Mouse (Mus musculus) left cerebral cortex, postnatal 14 days (tissue): Measurements from ENCODE around the gene Lrrc9. TPM values are rescaled to one million over a fixed set of nuclear protein-coding genes. Genes with fewer than 3 reads are reported as not detected.

ENCODE experiments used
- DNase-seq, 2 experiments: peaks; one replicate each; pipeline ENCODE4 v3.0.0; 2021 to 2022; ENCODE audit warnings: low spot score in 2 of 2, mixed read lengths in 1 of 2
- intact Hi-C: fragments of 180-260 bp; cut with DNase I; formaldehyde crosslinking; loops from one replicate; pipeline ENCODE4 v1.15.1; 2025
- long read RNA-seq, 2 experiments: library from polyadenylated mRNA; stranded (forward); transcript quantifications; one replicate each; pipeline ENCODE4 v2.0.0; 2021
- total RNA-seq, 2 experiments: library from RNA; stranded (reverse); gene quantifications; 2 replicates each; pipeline ENCODE4 v1.2.3; 2021

Gene Lrrc9
- 1 to 10 TPM; 1.0 to 1.4 TPM for total RNA-seq
- long read RNA-seq, experiment 1, partial matches to known transcripts = 1 of 1 reads
- long read RNA-seq, experiment 1, other reads (novel, unspliced or antisense) = 0 of 1 reads
- long read RNA-seq, experiment 2, partial matches to known transcripts = 1 of 1 reads
- long read RNA-seq, experiment 2, other reads (novel, unspliced or antisense) = 0 of 1 reads

DNA sequence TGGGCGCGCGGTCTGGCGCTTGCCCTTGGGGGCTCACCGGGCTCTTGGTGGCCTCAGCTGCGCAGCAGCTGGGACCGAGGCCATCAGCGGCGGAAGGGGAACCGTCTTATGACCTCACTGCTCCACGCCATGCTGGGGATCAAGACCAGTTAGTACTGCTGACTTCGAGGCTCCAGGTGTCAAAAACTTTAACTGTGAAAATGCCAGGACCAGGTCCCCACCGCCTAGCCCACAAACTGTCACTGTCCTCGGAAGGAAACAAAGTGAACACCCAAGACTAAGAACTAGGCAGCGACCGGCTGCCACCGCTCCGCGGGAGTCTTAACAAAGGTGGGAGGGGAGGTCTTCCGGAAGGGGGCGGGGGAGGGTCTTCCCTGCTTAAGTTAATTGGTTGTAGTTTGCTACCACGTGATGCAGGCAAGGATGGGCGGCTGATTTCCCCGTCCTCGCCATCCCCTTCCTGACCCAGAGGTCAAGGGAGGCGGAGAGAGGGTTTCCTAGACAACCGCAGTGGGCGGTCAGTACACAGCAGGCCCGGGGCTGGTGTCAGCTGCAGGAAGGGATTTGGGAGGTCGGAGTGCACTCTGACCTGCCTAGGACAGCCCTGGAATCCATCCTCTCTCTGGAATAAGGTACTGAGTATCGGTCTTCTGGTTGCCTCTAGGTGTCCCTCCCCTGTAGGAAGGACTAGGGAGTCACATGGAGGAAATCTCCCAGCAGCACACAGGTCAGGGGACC lies at the start of gene Lrrc9:
Gene Lrrc9, plus strand, starts transcription at position 28 of the 738 bp plus-strand sequence.
- peak; percentile 23 to 26 for DNase-seq
- intact Hi-C loops = no loop called here

DNA sequence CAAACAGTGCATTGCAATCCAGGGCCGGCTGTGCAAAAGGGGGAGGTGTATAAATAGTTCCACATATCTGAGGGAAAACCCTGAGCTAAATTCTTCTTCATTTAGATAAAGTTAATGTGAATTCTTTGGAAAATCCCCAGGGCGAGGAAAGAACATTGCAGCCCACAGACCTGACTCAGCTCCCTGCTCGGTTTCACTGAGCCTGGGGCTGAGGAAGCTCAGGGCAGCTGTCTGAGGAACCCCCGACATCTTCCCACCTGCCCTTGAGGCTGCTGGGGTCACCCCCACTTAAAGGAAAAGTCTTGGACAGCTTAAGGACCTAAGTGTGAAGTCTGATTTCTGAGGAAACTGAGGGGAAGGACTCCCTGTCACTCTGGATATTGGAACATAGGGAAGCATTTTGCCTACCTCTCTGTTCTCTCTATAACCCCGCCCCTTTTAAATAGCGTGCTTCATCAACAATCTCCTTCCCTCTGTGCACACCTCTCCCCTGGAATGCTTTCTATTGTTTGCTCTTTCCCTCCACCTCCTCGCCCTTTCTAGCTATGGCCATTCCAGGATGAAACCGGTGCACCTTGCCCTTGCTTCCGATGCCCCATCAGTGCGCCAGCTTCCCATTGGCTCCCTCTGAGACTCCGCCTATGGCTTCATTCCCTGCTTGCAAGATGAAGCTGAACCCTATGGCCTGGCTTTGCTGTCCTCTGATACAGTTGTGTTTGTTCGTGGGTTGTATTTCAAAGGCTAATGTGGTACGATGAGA lies 48.4 kb upstream of the Lrrc9 start:
- intact Hi-C loops = no loop called here
- peak in 1 of 2 experiments; percentile 23 for DNase-seq

DNA sequence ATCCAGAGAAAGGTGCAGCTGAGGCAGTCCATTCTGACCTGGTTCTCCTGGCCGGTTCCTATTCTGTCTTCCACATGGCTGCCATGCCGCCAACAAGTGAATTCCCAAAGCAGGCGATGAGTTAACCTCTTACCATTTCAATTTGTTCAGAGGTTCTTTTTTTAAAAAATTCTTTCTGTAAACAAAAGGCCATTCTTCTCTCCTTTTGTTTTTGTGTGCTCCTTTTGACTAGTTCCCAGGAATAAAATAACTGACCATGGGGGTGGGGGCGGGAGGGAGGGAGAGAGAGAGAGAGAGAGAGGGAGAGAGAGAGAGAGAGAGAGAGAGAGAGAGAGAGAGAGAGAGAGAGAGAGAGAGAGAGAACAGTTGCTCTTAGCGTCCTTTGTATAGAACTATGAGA lies 36.6 kb upstream of the Lrrc9 start:
- intact Hi-C loops = loop anchor here (5.0 kb wide), 3 partner anchors 103 to 168 kb away; no protein-coding TSS in a partner anchor
- DNase-seq = no peak

DNA sequence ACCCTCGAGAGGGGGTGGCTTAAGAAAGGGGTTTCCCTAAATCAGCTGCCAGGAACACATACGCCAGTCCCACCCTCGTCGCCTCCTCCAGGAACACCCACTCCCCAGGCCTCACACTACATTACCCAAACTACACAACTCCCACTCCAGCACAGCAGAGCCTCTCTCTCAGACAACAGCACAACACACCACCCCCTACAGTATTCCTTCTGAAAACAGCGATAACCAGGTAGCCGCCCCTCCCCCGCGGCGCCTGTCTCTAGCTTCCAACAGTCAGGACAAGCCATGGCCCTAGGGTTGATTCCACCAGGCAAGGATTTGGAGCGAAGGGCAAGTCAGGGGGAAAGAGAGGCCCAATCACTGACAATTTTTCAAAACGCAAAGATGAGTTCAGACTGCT lies 34.5 kb upstream of the Lrrc9 start:
- DNase-seq = peak; percentile 22 to 23
- intact Hi-C loops = loop anchor here (5.0 kb wide), 3 partner anchors 105 to 170 kb away; no protein-coding TSS in a partner anchor

DNA sequence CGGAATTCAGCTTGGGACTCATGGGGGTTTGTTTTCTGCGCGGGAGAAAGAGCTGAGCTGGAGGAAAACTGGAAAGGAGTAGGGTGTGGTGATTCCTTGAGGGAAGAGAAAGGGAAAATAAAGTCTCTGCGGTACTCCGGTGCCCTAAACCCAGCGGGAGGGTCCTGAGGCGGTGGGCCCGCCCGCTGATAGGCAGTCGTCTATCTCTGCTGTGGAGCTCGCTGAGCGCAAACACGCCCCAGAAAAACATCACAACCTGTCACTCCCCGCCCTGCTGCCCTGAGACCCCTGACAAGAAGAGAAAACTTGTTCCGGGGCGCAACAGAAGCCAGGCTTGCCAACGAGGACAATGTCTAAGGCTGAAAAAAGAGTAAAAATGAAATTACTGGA lies 34.0 kb upstream of the Lrrc9 start:
- intact Hi-C loops = loop anchor here (5.0 kb wide), 3 partner anchors 105 to 170 kb away; no protein-coding TSS in a partner anchor
- peak in 1 of 2 experiments; percentile 6 for DNase-seq

DNA sequence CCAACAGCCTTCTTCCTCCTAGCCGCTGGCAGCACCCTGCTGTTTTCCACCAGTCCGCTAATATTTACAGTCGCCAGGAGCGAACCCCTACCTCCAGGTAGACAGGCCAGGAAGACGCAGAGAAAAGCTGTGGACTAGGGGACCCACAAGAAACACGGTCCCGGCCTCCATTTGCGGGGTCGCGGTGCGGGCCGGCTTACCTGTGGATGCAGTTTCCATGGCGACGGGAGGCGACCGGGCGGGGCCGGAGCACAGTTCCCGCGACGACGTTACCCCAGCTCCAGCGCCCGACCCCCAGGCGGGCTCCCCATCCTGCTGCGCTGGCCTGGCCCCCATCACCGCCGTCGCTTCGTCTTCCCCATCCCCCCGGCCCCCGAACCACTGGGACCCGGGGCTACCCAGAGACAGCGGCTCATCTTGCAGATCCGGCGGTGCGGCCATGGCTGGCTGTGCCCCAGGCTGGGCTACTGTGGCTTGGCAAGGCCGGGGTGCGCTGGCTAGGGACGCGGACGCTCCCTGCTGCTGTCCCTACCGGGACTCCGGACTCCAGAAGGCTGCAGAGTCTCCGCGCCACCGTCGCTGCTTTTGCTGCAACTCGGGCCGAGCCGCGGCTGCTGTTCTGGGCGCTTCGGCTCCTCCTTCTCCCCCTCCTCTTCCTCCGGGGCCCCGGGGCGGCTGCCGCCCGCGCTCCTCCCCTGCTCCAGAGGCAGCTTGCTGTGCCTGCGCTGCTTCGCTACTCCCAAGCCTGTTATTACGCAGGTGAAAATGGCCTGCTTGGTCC lies 33.4 kb upstream of the Lrrc9 start:
- peak; percentile 49 to 80 for DNase-seq
- intact Hi-C loops = loop anchor here (5.0 kb wide), 3 partner anchors 106 to 171 kb away; no protein-coding TSS in a partner anchor

DNA sequence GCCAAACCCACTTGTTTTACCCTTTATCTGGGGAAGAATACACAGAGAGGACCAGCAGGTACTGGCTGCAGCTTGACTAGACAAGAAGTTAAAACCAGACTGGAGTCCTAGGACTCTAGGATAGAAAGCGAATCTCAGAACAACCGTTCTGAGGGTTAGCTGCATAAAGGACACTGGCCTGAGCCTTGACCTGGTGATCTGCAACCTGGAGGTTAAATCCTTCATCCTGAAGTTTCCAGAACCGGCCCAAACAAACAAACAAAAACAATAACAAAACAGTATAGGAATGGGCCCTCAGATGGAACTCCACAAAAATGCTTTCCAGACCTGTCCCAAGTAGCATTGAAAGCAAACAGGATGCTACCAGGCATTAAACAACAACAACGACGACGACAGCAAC lies 32.7 kb upstream of the Lrrc9 start, which contains the start of gene Rtn1:
Gene Rtn1, minus strand, starts transcription at position 101 of the 400 bp plus-strand sequence.
- intact Hi-C loops = loop anchor here (5.0 kb wide), 3 partner anchors 107 to 172 kb away; no protein-coding TSS in a partner anchor
- no peak for DNase-seq

DNA sequence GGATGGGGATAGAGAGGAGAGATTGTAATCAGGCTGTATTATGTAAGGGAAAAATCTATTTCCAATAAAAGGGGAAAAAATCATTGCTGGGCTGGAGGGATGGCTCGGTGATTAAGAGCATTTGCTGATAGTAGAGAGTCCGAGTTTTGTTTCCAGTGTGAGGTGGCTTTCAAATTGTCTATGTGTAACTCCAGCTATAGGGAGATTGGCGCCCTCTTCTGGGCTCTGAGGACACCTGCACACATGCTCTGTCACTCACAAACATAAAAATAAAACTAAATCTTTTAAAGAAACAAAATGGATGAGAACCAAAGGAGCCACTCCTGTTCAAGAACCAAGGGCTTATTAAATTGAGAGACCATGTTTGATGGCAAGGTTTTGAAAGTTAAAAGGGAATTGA lies 23.9 kb upstream of the Lrrc9 start:
- peak in 1 of 2 experiments; percentile 27 for DNase-seq

DNA sequence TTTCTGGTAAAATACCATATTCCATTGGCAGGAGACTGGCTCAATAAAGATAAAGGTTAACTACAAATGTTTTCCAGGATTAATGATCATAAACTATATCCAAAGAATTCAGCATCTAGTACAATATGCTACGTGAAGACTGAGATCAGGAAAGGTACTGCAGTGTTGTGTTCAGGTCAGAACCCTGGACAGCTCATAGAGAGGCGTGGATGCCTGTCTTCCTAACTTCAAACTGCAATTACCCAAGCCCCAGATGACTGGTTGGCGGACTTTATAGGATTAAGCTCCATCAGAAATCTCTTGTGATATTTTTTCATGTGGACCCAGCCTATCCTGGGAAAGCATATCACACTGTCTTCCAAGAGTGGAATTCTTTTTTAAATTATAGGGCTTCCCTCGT lies 19.0 kb upstream of the Lrrc9 start:
- DNase-seq = no peak
- intact Hi-C loops = no loop called here

More for the DNA sequence above, 23.9 kb upstream of the Lrrc9 start:
- intact Hi-C loops = no loop called here

DNA sequence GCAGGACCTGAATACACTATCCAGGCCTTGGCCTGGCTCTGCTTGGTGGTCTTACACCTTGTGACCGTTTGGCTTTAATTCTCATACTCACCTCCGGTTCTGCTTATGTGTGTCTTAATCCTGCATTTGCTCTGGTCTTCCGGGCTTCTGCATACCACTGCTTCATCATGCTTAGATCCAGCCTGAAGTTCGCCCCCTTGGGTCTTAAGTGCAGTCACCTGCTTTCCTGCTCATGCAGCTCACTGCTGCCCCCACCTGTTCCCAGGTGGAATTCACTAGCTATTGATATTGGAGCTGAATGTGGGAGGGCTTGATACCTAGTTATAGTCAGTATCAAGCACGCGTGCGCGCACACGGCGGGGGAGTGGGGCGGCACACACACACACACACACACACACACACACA lies 13.9 kb upstream of the Lrrc9 start:
- intact Hi-C loops = loop anchor here (5.0 kb wide), 1 partner anchor 140 kb away; no protein-coding TSS in a partner anchor
- DNase-seq = peak; percentile 88 to 92

DNA sequence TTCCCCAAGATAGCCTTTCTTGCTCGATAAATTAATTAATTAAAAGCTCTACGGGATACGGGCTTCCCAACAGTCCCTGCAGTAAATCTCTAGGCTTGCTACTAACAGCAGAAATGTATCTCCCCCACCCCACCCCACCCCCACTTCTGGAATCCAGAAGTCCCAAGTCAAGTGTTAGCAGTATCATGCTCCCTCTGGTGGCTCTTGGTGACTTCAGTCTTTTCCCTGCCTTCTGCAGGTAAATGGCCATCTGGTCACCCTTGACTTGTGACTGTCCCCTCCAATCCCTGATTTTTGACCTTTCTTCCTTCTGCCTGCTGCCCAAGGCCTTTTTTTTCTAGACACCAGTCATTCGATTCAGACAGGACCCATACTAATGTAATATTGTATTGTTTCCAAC lies 9.5 kb upstream of the Lrrc9 start:
- intact Hi-C loops = loop anchor here (5.0 kb wide), 1 partner anchor 330 kb away; no protein-coding TSS in a partner anchor
- DNase-seq = no peak

DNA sequence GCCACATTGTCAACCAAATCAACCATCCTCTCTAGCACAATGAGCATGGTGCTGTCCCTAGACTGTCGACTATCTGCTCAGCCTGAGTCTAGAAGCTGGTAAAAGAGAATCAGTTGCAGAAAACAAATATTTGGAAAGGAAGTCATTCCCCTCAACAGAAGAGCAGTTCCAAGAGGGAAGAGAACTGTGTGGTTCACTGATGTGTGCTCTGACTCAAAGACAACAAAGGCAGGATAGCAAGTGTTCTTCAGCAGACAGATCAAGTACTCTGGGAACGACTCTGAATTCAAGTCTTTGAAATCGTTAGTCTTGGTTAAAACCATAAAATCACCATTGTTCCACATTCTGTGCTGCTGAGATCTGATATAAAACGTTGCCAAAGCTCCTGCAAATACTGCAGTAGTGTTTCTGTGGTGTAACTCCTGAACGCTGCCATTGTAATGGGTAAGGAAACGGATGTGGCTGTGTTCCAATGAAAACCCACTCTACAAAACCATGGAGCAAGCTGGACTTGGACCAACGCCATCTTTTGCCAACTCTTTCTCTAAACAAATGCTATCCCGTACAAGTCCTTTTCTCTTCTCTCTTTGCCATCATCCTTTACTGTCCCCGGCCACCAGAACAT lies 8.3 kb upstream of the Lrrc9 start:
- intact Hi-C loops = loop anchor here (5.0 kb wide), 1 partner anchor 331 kb away; no protein-coding TSS in a partner anchor
- peak in 1 of 2 experiments; percentile 13 for DNase-seq

DNA sequence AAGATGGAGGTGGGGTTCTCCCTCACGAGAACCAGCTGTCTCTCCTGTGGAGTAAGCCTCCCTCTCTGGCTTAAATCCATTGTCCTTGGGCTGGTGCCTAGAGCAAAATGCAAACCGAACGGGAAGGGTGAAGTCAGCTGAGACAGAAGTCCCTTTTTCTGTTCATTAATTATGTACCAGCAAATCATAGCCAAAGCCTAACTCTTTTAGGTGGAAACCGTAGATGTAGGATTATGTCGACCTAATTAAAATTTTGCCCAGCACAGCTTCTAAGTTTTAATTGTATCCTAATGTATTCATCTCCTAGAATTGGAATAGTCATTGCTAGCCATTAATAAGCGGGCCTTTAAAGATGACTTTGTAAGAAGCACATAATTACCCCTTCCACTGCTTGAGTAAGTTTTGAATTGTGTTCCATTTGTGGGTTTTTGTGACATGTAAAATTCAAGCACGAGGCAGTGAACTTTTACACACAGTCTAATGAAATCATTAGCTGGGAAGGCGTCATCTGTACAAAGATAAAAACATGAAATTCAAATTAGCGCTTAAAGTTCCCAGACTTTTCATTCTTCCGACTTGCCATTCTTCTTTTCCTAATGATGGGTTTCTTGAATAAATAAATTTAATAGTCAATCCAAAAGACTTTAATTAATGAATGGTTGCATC lies 3.9 kb upstream of the Lrrc9 start:
- DNase-seq = no peak
- intact Hi-C loops = no loop called here

DNA sequence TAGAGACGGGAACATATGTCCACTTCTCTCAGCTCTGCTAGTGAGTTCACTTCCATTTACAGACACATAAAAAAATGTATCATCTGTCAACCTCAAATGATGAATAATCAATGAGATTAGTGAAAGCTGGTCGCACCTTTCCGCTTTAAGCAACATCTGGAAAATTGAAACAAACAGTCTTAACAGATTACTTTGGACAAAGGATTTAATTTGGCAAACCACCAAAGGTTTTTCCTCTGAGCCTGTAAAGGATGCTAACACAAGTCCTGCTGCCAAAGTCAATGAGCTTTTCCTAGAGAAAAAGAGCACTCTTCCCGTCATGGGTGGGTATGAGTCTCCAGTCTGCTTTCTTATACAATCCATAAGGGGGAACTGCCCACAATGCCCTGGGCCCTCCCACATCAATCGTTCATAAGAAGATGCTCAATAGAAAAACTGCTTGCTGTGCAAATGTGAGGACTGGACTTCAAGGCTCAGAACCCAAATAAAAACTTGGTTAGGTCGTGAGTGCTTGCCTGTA lies 2.6 kb upstream of the Lrrc9 start:
- no peak for DNase-seq
- intact Hi-C loops = no loop called here

DNA sequence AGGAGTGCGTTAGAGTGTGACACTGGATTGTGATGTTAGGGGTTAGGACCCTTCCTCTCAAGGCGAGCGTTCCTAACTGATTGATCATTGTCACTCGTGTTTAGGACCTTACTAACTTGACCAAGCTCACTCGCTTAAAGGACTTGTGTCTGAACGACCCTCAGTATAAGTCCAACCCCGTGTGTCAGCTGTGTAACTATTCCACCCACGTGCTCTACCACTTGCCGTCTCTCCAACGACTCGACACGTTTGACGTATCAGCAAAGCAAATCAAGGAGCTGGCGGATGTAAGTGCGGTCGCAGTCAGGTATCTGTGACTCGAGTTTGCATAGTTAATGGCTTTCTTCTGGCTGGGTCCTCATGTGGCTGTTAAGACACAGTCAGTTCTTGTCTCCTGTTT lies 12.3 kb downstream of the Lrrc9 start:
- DNase-seq = no peak
- intact Hi-C loops = no loop called here

DNA sequence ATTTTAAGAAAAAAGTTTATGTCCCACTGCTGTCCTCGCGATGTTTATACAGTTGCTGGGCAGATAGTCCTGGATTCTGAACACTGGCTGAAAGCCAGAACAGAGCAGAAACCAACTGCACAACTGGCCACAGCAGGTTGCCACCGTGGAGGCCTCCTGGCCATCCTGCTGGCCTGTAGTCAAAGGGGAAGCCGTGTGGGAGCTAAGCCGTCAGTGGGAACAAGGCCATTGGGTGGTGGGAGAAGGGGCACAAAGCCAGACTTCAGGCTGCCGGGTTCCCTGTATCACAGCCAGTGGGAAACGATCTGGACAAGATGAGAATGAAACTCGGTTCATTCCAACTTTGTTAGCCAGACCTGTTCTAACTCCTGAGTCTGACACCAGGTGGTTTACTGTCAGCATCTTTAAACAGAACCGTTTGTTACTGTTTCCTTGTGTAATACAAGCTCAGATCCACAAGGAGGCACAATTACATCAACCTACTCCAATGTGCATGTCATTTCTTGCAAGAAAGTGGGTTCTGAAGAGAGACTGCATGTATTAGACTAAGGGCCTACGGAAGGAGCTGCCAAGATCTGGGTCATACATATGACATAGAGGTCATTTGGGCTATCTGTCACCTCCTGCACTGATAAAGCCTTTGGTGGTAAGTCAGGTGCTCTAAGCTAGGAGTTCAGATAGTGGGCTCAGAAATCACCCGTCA lies 19.7 kb downstream of the Lrrc9 start:
- peak; percentile 30 to 73 for DNase-seq
- intact Hi-C loops = loop anchor here (2.0 to 5.0 kb wide), 3 partner anchors 61 to 231 kb away; no protein-coding TSS in a partner anchor

DNA sequence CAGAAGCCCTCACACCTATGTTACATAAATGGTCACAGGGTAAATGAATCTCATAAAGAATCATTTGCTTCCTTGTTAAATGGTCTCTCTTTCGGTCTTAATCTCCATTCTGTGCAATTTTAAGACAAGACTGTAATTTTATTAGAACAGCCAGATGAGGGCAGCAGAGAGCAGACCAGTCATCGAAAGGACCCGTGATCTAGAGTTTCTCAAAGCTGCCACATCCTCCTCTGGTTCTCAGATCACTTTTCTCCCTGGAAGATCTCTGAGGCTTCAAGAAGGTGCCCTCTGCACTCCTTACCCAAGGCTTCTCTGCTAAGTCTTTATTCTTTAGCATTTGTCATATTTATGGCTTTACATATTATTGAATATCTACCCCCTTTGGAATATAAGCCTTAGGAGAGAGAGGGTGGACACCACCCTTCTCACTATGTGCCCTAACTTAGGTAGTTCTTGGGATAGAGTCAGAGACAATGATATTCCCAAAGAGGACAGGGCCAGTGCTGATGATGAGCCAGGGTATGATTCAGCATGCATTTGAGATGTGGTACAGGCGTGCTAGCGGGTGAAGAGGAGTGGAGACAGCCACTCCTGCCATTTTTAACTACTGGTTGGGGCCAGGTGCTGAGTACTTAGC lies 20.3 kb downstream of the Lrrc9 start:
- intact Hi-C loops = loop anchor here (2.0 to 5.0 kb wide), 3 partner anchors 60 to 230 kb away; no protein-coding TSS in a partner anchor

More for the DNA sequence above, 20.3 kb downstream of the Lrrc9 start:
- DNase-seq = peak; percentile 44 to 75
